12 mouse cellular contexts compared by ENCODE assay signal in genomic region chr3:5077956-5078355, GRCm38 (mm10).
"Had no signal": no experiment of that assay in that cellular context is flagged by ENCODE, and none has a peak within 500 bp of the region (broad histone marks: within the 10 kb centered on the region; RNA-seq: fewer than 3 reads in every experiment).

No protein-coding gene starts in this region.

- H3K9ac ChIP-seq: limb, embryonic 12.5 days; liver, embryonic 14.5 days; midbrain, embryonic 12.5 days; neural tube, embryonic 13.5 days; stomach, embryonic 15.5 days had no signal

- H3K9me3 ChIP-seq: midbrain, embryonic 12.5 days; neural tube, embryonic 13.5 days; stomach, embryonic 15.5 days had no signal

- H3K36me3 ChIP-seq: limb, embryonic 12.5 days; midbrain, embryonic 12.5 days; neural tube, embryonic 13.5 days; stomach, embryonic 15.5 days had no signal

- H3K4me3 ChIP-seq: left cerebral cortex, adult 2 months; limb, embryonic 12.5 days; midbrain, embryonic 12.5 days; neural tube, embryonic 13.5 days; stomach, embryonic 15.5 days had no signal

- DNase-seq: kidney, adult 8-10 months; lung, adult 18-20 months; retina, postnatal 1 day; right cerebral cortex, postnatal 4 days; thymus, postnatal 4 days had no signal

- H3K4me1 ChIP-seq: limb, embryonic 12.5 days; midbrain, embryonic 12.5 days; neural tube, embryonic 13.5 days; stomach, embryonic 15.5 days had no signal

- H3K4me2 ChIP-seq: limb, embryonic 12.5 days; midbrain, embryonic 12.5 days; neural tube, embryonic 13.5 days; stomach, embryonic 15.5 days had no signal

- H3K27me3 ChIP-seq: limb, embryonic 12.5 days; midbrain, embryonic 12.5 days; neural tube, embryonic 13.5 days; stomach, embryonic 15.5 days had no signal

- H3K27ac ChIP-seq: left cerebral cortex, adult 2 months; limb, embryonic 12.5 days; liver, embryonic 14.5 days; midbrain, embryonic 12.5 days; neural tube, embryonic 13.5 days; stomach, embryonic 15.5 days had no signal

- ATAC-seq: midbrain, embryonic 16.5 days had no signal
